Mouse (Mus musculus): ENCODE data around the gene Cep85l. TPM values are rescaled to one million over a fixed set of nuclear protein-coding genes. Genes with fewer than 3 reads are reported as not detected.
A peak's percentile ranks its signal among the peaks of the same experiment; 100 is the strongest.

Cep85l gene
- polyA plus RNA-seq, 1 experiment from 2014 or later: 6.6 TPM

GRCm38 (mm10) chr10:53329257-53329656, 50.5 kb downstream of the Cep85l start:
- no peaks in the 10 kb centered on the region for H3K4me1 ChIP-seq (ENCODE audit: control insufficient read depth, insufficient read depth, low read length)
- DNase-seq (ENCODE audit: low spot score) (no peak), ATAC-seq (replicated peaks; ENCODE audit: insufficient number of reproducible peaks, low FRiP score, low TSS enrichment, low read depth) (no peak)
- H3K9me3 ChIP-seq (replicated peaks; ENCODE audit: control insufficient read depth, low read length): no peaks in the 10 kb centered on the region
- no peaks in the 10 kb centered on the region for H3K36me3 ChIP-seq (replicated peaks; ENCODE audit: control insufficient read depth, insufficient read depth, low read depth, low read length)
- H3K4me2 ChIP-seq (ENCODE audit: low read depth, low read length): no peak overlapping the region
- H3K4me3 ChIP-seq (ENCODE audit: low read depth, low read length): no peak overlapping the region
- no peaks in the 10 kb centered on the region for H3K27me3 ChIP-seq (ENCODE audit: control insufficient read depth, insufficient read depth, low read length)
- no peak overlapping the region for H3K27ac ChIP-seq (replicated peaks; ENCODE audit: low read depth, low read length)
- WGBS: 80% methylated on average over 3 of the region's 3 CpGs
- H3K9ac ChIP-seq (replicated peaks; ENCODE audit: low read length): no peak overlapping the region

GRCm38 (mm10) chr10:53326367-53326766, 53.4 kb downstream of the Cep85l start:
- H3K9me3 ChIP-seq (replicated peaks; ENCODE audit: control insufficient read depth, low read length): no peaks in the 10 kb centered on the region
- H3K27me3 ChIP-seq (ENCODE audit: control insufficient read depth, insufficient read depth, low read length): no peaks in the 10 kb centered on the region
- H3K9ac ChIP-seq (replicated peaks; ENCODE audit: low read length): no peak overlapping the region
- DNase-seq (ENCODE audit: low spot score) (no peak), ATAC-seq (replicated peaks; ENCODE audit: insufficient number of reproducible peaks, low FRiP score, low TSS enrichment, low read depth) (no peak)
- no peaks in the 10 kb centered on the region for H3K4me1 ChIP-seq (ENCODE audit: control insufficient read depth, insufficient read depth, low read length)
- no peak overlapping the region for H3K4me3 ChIP-seq (ENCODE audit: low read depth, low read length)
- no peak overlapping the region for H3K27ac ChIP-seq (replicated peaks; ENCODE audit: low read depth, low read length)
- H3K4me2 ChIP-seq (ENCODE audit: low read depth, low read length): no peak overlapping the region
- H3K36me3 ChIP-seq (replicated peaks; ENCODE audit: control insufficient read depth, insufficient read depth, low read depth, low read length): no peaks in the 10 kb centered on the region

DNA sequence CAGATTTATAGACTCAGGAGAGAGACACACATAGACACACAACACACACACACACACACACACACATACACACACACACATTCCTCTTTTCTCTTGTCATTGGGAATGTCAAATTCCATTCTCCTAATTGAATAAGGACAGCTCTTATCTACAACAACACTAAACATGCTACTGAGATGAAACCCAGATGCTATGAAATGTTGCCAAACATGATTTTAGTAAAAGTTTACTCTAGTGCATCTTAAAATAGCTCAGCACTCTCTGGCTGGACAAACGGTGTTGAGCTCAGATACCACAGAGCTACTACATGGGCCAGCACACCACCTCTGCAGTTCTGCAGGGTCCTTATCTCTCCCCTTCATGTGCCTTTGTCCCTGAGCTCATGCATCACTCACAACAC, 55.1 kb downstream of the Cep85l start:
- Histone ChIP-seq H3K36me3 (replicated peaks; ENCODE audit: control insufficient read depth, insufficient read depth, low read depth, low read length) (no peaks in the 10 kb centered on the region), H3K4me3 (ENCODE audit: low read depth, low read length) (no peak overlapping the region), H3K27me3 (ENCODE audit: control insufficient read depth, insufficient read depth, low read length) (no peaks in the 10 kb centered on the region), H3K9ac (replicated peaks; ENCODE audit: low read length) (no peak overlapping the region), H3K9me3 (replicated peaks; ENCODE audit: control insufficient read depth, low read length) (no peaks in the 10 kb centered on the region), H3K4me2 (ENCODE audit: low read depth, low read length) (no peak overlapping the region), H3K27ac (replicated peaks; ENCODE audit: low read depth, low read length) (no peak overlapping the region), H3K4me1 (ENCODE audit: control insufficient read depth, insufficient read depth, low read length) (no peaks in the 10 kb centered on the region)
- ATAC-seq (replicated peaks; ENCODE audit: insufficient number of reproducible peaks, low FRiP score, low TSS enrichment, low read depth) (no peak), DNase-seq (ENCODE audit: low spot score) (no peak)
- 70% methylated on average over 1 of the region's 1 CpGs for WGBS

- Histone ChIP-seq H3K9me3 (replicated peaks; ENCODE audit: control insufficient read depth, low read length) (no peaks in the 10 kb centered on the region), H3K4me3 (ENCODE audit: low read depth, low read length) (no peak overlapping the region), H3K27ac (replicated peaks; ENCODE audit: low read depth, low read length) (no peak overlapping the region), H3K36me3 (replicated peaks; ENCODE audit: control insufficient read depth, insufficient read depth, low read depth, low read length) (no peaks in the 10 kb centered on the region), H3K4me2 (ENCODE audit: low read depth, low read length) (no peak overlapping the region), H3K9ac (replicated peaks; ENCODE audit: low read length) (no peak overlapping the region), H3K27me3 (ENCODE audit: control insufficient read depth, insufficient read depth, low read length) (no peaks in the 10 kb centered on the region), H3K4me1 (ENCODE audit: control insufficient read depth, insufficient read depth, low read length) (no peaks in the 10 kb centered on the region)
- ATAC-seq (replicated peaks; ENCODE audit: insufficient number of reproducible peaks, low FRiP score, low TSS enrichment, low read depth) (no peak), DNase-seq (ENCODE audit: low spot score) (no peak)
These were observed 56.4 kb downstream of the Cep85l start for GRCm38 (mm10) chr10:53323367-53323766.

GRCm38 (mm10) chr10:53306674-53307073, 73.1 kb downstream of the Cep85l start:
- Histone ChIP-seq H3K9me3 (replicated peaks; ENCODE audit: control insufficient read depth, low read length) (no peaks in the 10 kb centered on the region), H3K9ac (replicated peaks; ENCODE audit: low read length) (no peak overlapping the region), H3K36me3 (replicated peaks; ENCODE audit: control insufficient read depth, insufficient read depth, low read depth, low read length) (no peaks in the 10 kb centered on the region), H3K4me2 (ENCODE audit: low read depth, low read length) (no peak overlapping the region), H3K27me3 (ENCODE audit: control insufficient read depth, insufficient read depth, low read length) (no peaks in the 10 kb centered on the region), H3K27ac (replicated peaks; ENCODE audit: low read depth, low read length) (no peak overlapping the region), H3K4me1 (ENCODE audit: control insufficient read depth, insufficient read depth, low read length) (no peaks in the 10 kb centered on the region), H3K4me3 (ENCODE audit: low read depth, low read length) (no peak overlapping the region)
- ATAC-seq (replicated peaks; ENCODE audit: insufficient number of reproducible peaks, low FRiP score, low TSS enrichment, low read depth): no peak
- WGBS: 89% methylated on average over 3 of the region's 3 CpGs
- no peak for DNase-seq (ENCODE audit: low spot score)

DNA sequence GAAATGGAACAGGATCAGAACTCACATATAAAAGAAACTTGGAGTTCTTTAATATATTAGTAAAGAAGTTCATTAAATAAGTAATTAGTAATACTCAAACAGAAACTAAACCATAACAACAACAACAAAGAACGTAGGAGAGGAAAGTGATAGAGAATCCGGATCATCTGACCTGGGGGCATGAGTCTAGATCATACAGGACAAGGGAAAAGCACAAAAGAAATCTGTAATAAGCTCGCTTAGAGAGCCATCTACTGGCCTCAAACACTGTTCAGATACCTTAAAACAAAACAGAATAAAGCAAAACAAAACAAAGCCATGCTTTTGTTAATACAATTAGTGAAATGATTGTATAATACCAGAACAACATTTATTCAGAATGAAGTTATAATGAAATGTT, 73.9 kb downstream of the Cep85l start:
- no peak overlapping the region for H3K27ac ChIP-seq (replicated peaks; ENCODE audit: low read depth, low read length)
- no peaks in the 10 kb centered on the region for H3K27me3 ChIP-seq (ENCODE audit: control insufficient read depth, insufficient read depth, low read length)
- DNase-seq (ENCODE audit: low spot score): peak; percentile 33
- H3K4me2 ChIP-seq (ENCODE audit: low read depth, low read length): no peak overlapping the region
- 36% methylated on average over 3 of the region's 3 CpGs for WGBS
- no peak for ATAC-seq (replicated peaks; ENCODE audit: insufficient number of reproducible peaks, low FRiP score, low TSS enrichment, low read depth)
- H3K4me1 ChIP-seq (ENCODE audit: control insufficient read depth, insufficient read depth, low read length): no peaks in the 10 kb centered on the region
- H3K4me3 ChIP-seq (ENCODE audit: low read depth, low read length): no peak overlapping the region
- H3K9ac ChIP-seq (replicated peaks; ENCODE audit: low read length): no peak overlapping the region
- no peaks in the 10 kb centered on the region for H3K36me3 ChIP-seq (replicated peaks; ENCODE audit: control insufficient read depth, insufficient read depth, low read depth, low read length)
- H3K9me3 ChIP-seq (replicated peaks; ENCODE audit: control insufficient read depth, low read length): no peaks in the 10 kb centered on the region

GRCm38 (mm10) chr10:53285147-53285546, 94.6 kb downstream of the Cep85l start:
- Histone ChIP-seq H3K27ac (replicated peaks; ENCODE audit: low read depth, low read length) (no peak overlapping the region), H3K4me1 (ENCODE audit: control insufficient read depth, insufficient read depth, low read length) (no peaks in the 10 kb centered on the region), H3K9ac (replicated peaks; ENCODE audit: low read length) (no peak overlapping the region), H3K4me2 (ENCODE audit: low read depth, low read length) (no peak overlapping the region), H3K27me3 (ENCODE audit: control insufficient read depth, insufficient read depth, low read length) (no peaks in the 10 kb centered on the region), H3K4me3 (ENCODE audit: low read depth, low read length) (no peak overlapping the region), H3K36me3 (replicated peaks; ENCODE audit: control insufficient read depth, insufficient read depth, low read depth, low read length) (no peaks in the 10 kb centered on the region; the same call in 1 of the 2 replicates), H3K9me3 (replicated peaks; ENCODE audit: control insufficient read depth, low read length) (no peaks in the 10 kb centered on the region)
- no peak for DNase-seq (ENCODE audit: low spot score)
- ATAC-seq (replicated peaks; ENCODE audit: insufficient number of reproducible peaks, low FRiP score, low TSS enrichment, low read depth): no peak

- Histone ChIP-seq H3K36me3 (replicated peaks; ENCODE audit: control insufficient read depth, insufficient read depth, low read depth, low read length) (no peaks in the 10 kb centered on the region), H3K9ac (replicated peaks; ENCODE audit: low read length) (no peak overlapping the region), H3K9me3 (replicated peaks; ENCODE audit: control insufficient read depth, low read length) (no peaks in the 10 kb centered on the region), H3K4me1 (ENCODE audit: control insufficient read depth, insufficient read depth, low read length) (no peaks in the 10 kb centered on the region), H3K4me3 (ENCODE audit: low read depth, low read length) (no peak overlapping the region), H3K4me2 (ENCODE audit: low read depth, low read length) (no peak overlapping the region), H3K27me3 (ENCODE audit: control insufficient read depth, insufficient read depth, low read length) (no peaks in the 10 kb centered on the region), H3K27ac (replicated peaks; ENCODE audit: low read depth, low read length) (no peak overlapping the region)
- no peak for DNase-seq (ENCODE audit: low spot score)
- no peak for ATAC-seq (replicated peaks; ENCODE audit: insufficient number of reproducible peaks, low FRiP score, low TSS enrichment, low read depth)
These were observed 107.5 kb downstream of the Cep85l start for GRCm38 (mm10) chr10:53272228-53272627.

DNA sequence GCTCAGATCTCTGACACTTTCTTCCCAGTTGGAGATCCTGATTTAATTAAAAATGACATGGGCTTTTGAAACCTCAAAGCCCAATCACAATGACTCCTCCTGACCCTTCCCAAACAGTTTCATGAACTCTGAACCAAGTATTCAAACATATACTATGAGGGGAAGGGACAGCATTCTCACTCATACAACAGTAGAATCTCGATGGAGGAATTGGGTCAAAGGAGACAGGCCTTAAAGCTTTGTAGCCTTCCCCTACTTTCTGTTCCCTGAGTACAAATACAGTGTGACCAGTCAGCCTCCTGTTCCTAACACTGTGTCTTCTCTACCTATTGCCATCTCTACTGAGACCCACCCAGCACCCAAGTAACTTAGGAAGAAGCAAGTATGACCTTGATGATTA, 117.7 kb downstream of the Cep85l start:
- DNase-seq (ENCODE audit: low spot score) (no peak), ATAC-seq (replicated peaks; ENCODE audit: insufficient number of reproducible peaks, low FRiP score, low TSS enrichment, low read depth) (no peak)
- WGBS: 57% methylated on average over 1 of the region's 1 CpGs
- H3K9me3 ChIP-seq (replicated peaks; ENCODE audit: control insufficient read depth, low read length): no peaks in the 10 kb centered on the region
- no peaks in the 10 kb centered on the region for H3K27me3 ChIP-seq (ENCODE audit: control insufficient read depth, insufficient read depth, low read length)
- no peaks in the 10 kb centered on the region for H3K4me1 ChIP-seq (ENCODE audit: control insufficient read depth, insufficient read depth, low read length)
- no peak overlapping the region for H3K27ac ChIP-seq (replicated peaks; ENCODE audit: low read depth, low read length)
- H3K9ac ChIP-seq (replicated peaks; ENCODE audit: low read length): no peak overlapping the region
- no peak overlapping the region for H3K4me3 ChIP-seq (ENCODE audit: low read depth, low read length)
- H3K4me2 ChIP-seq (ENCODE audit: low read depth, low read length): no peak overlapping the region
- no peaks in the 10 kb centered on the region for H3K36me3 ChIP-seq (replicated peaks; ENCODE audit: control insufficient read depth, insufficient read depth, low read depth, low read length)

All from embryonic facial prominence, embryonic 11.5 days (tissue).